Mouse (Mus musculus): Measurements from ENCODE around the gene Jpt1. TPM values are rescaled to one million over a fixed set of nuclear protein-coding genes. Genes with fewer than 3 reads are reported as not detected.
"Not testable (repeated sequence)": the region's sequence is repeated elsewhere in the genome, so short reads cannot be mapped to it uniquely, and the experiment has no call there.

The Jpt1 gene
- total and polyA plus RNA-seq, 3 experiments = 110 to 116 (median 110) TPM

DNA sequence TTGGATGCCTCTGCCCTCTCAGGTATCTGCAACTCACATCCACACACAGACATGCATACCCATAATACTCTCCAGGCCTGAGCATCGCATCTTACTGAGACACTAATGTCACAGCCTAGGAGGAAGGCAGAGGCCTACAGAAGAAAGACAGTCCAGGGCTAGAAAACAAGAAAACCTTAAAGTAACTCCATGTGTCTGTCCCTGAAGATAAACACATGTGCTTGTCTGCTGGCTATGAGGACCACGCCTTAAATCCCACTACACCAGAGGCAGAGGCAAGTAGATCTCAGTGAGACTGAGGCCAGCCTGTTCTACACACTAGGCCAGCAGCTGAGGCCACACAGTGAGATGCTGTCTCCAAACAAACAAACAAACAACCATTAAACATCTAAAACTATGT is 3.1 kb downstream of the Jpt1 start:
- 81% methylated on average over 2 of the region's 2 CpGs for WGBS
- intact Hi-C loops (cut with DNase I) = no loop called here
- peaks cover 20% of the 10 kb centered on the region for H3K4me1 ChIP-seq (ENCODE audit: control insufficient read depth, insufficient read depth, low read length)
- H3K4me3 ChIP-seq = no peak overlapping the region
- TF ChIP-seq CTCF (IDR thresholded peaks at IDR 0.05) (no peak), EP300 (IDR thresholded peaks at IDR 0.05; ENCODE audit: insufficient read depth, low read depth, low read length) (no peak), POLR2A (IDR thresholded peaks at IDR 0.05; ENCODE audit: insufficient read depth, low read depth, low read length) (no peak)
- no peak for DNase-seq
- no peaks in the 10 kb centered on the region; the same call in 1 of the 2 replicates for H3K79me2 ChIP-seq (replicated peaks; ENCODE audit: control insufficient read depth, insufficient read depth, low read length)
- no peaks in the 10 kb centered on the region for H3K36me3 ChIP-seq (ENCODE audit: control insufficient read depth, insufficient read depth, low read length)
- H3K27me3 ChIP-seq (ENCODE audit: control insufficient read depth, insufficient read depth, low read length) = no peaks in the 10 kb centered on the region
- no peak overlapping the region for H3K27ac ChIP-seq
- no peak overlapping the region for H3K9ac ChIP-seq (ENCODE audit: low read depth, low read length)

DNA sequence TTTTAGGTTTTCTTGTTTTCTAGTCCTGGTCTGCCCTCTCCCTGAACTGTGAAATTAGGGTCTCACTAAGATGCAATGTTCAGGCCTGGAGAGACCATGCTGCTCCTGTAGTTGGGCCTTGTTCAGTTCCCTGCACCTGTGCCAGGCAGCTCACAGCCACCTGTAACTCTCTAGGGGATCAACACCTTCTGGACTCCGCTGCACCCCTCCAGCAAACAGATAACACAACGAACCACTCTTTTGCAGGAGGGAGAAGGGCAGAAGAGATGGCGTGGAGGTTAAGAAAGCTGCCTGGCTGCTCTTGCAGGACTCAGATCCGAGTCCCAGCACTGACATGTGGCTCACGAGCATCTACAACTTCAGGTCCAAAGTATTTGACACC is 3.7 kb downstream of the Jpt1 start:
- TF ChIP-seq POLR2A (IDR thresholded peaks at IDR 0.05; ENCODE audit: insufficient read depth, low read depth, low read length) (no peak), EP300 (IDR thresholded peaks at IDR 0.05; ENCODE audit: insufficient read depth, low read depth, low read length) (no peak), CTCF (IDR thresholded peaks at IDR 0.05) (no peak)
- no peaks in the 10 kb centered on the region; the same call in 1 of the 2 replicates for H3K79me2 ChIP-seq (replicated peaks; ENCODE audit: control insufficient read depth, insufficient read depth, low read length)
- no peak for DNase-seq
- H3K4me3 ChIP-seq = no peak overlapping the region
- H3K9ac ChIP-seq (ENCODE audit: low read depth, low read length) = no peak overlapping the region
- H3K27me3 ChIP-seq (ENCODE audit: control insufficient read depth, insufficient read depth, low read length) = no peaks in the 10 kb centered on the region
- no peaks in the 10 kb centered on the region for H3K36me3 ChIP-seq (ENCODE audit: control insufficient read depth, insufficient read depth, low read length)
- H3K27ac ChIP-seq = peak overlapping the region; percentile 2; the same call in 1 of the 2 replicates
- peaks cover 20% of the 10 kb centered on the region for H3K4me1 ChIP-seq (ENCODE audit: control insufficient read depth, insufficient read depth, low read length)
- intact Hi-C loops (cut with DNase I) = no loop called here
- WGBS = 59% methylated on average over 5 of the region's 5 CpGs

GRCm38 (mm10) chr11:115509773-115510506 is 4.2 kb downstream of the Jpt1 start:
- H3K27me3 ChIP-seq (ENCODE audit: control insufficient read depth, insufficient read depth, low read length) = no peaks in the 10 kb centered on the region
- 21% methylated on average over 6 of the region's 6 CpGs for WGBS
- DNase-seq = peak in 1 of 2 experiments; percentile 29
- H3K27ac ChIP-seq = peak overlapping the region; percentile 11; the same call in 1 of the 2 replicates
- no peak overlapping the region for H3K9ac ChIP-seq (ENCODE audit: low read depth, low read length)
- H3K36me3 ChIP-seq (ENCODE audit: control insufficient read depth, insufficient read depth, low read length) = no peaks in the 10 kb centered on the region
- TF ChIP-seq EP300 (IDR thresholded peaks at IDR 0.05; ENCODE audit: insufficient read depth, low read depth, low read length) = no peak
- no peak for TF ChIP-seq POLR2A (IDR thresholded peaks at IDR 0.05; ENCODE audit: insufficient read depth, low read depth, low read length)
- TF ChIP-seq CTCF (IDR thresholded peaks at IDR 0.05) = no peak
- peaks cover 20% of the 10 kb centered on the region for H3K4me1 ChIP-seq (ENCODE audit: control insufficient read depth, insufficient read depth, low read length)
- no peak overlapping the region for H3K4me3 ChIP-seq
- H3K79me2 ChIP-seq (replicated peaks; ENCODE audit: control insufficient read depth, insufficient read depth, low read length) = no peaks in the 10 kb centered on the region; the same call in 1 of the 2 replicates
- intact Hi-C loops (cut with DNase I) = no loop called here

- intact Hi-C loops (cut with DNase I) = no loop called here
- H3K36me3 ChIP-seq (ENCODE audit: control insufficient read depth, insufficient read depth, low read length) = no peaks in the 10 kb centered on the region
- no peaks in the 10 kb centered on the region for H3K27me3 ChIP-seq (ENCODE audit: control insufficient read depth, insufficient read depth, low read length)
- H3K9ac ChIP-seq (ENCODE audit: low read depth, low read length) = no peak overlapping the region
- H3K79me2 ChIP-seq (replicated peaks; ENCODE audit: control insufficient read depth, insufficient read depth, low read length) = peaks cover 1% of the 10 kb centered on the region; the same call in 1 of the 2 replicates
- 71% methylated on average over 2 of the region's 2 CpGs for WGBS
- H3K4me3 ChIP-seq = no peak overlapping the region
- DNase-seq = no peak
- TF ChIP-seq POLR2A (IDR thresholded peaks at IDR 0.05; ENCODE audit: insufficient read depth, low read depth, low read length) = no peak
- H3K4me1 ChIP-seq (ENCODE audit: control insufficient read depth, insufficient read depth, low read length) = peaks cover 19% of the 10 kb centered on the region
- no peak overlapping the region for H3K27ac ChIP-seq
These were observed 6.1 kb downstream of the Jpt1 start for GRCm38 (mm10) chr11:115508061-115508460.

GRCm38 (mm10) chr11:115506586-115506985 is 7.6 kb downstream of the Jpt1 start:
- no peaks in the 10 kb centered on the region for H3K27me3 ChIP-seq (ENCODE audit: control insufficient read depth, insufficient read depth, low read length)
- no peak overlapping the region for H3K9ac ChIP-seq (ENCODE audit: low read depth, low read length)
- H3K36me3 ChIP-seq (ENCODE audit: control insufficient read depth, insufficient read depth, low read length) = no peaks in the 10 kb centered on the region
- H3K4me1 ChIP-seq (ENCODE audit: control insufficient read depth, insufficient read depth, low read length) = peaks cover 11% of the 10 kb centered on the region
- intact Hi-C loops (cut with DNase I) = no loop called here
- TF ChIP-seq CTCF (IDR thresholded peaks at IDR 0.05) (no peak), EP300 (IDR thresholded peaks at IDR 0.05; ENCODE audit: insufficient read depth, low read depth, low read length) (no peak)
- peaks cover 1% of the 10 kb centered on the region; the same call in 1 of the 2 replicates for H3K79me2 ChIP-seq (replicated peaks; ENCODE audit: control insufficient read depth, insufficient read depth, low read length)
- no peak overlapping the region for H3K4me3 ChIP-seq
- no peak overlapping the region for H3K27ac ChIP-seq
- DNase-seq = no peak
- WGBS = 47% methylated on average over 3 of the region's 3 CpGs

DNA sequence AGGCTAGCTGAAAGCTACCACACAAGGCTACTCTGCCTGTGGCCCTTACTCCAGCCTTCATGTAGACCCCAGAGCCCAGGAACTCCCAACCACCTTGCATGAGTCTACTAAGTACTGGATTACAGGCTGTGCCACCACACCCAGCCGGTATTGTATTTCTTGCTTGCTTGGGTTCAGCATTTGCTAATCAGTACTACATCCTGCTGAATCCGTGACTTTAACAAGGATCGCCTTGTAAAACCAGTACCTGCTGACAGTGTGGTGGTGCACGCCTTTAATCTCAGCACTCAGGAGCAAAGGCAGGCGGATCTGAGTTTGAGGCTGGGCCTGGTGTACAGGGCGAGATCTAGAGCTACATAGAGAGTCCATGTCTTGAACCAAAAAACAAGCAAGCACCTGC is 11.6 kb downstream of the Jpt1 start:
- H3K79me2 ChIP-seq (replicated peaks; ENCODE audit: control insufficient read depth, insufficient read depth, low read length) = 0 out of 2 replicates have a peak, but pooled peaks cover 1% of the 10 kb centered on the region
- H3K4me3 ChIP-seq = no peak overlapping the region
- H3K36me3 ChIP-seq (ENCODE audit: control insufficient read depth, insufficient read depth, low read length) = no peaks in the 10 kb centered on the region; the same call in 1 of the 2 replicates
- H3K9ac ChIP-seq (ENCODE audit: low read depth, low read length) = no peak overlapping the region
- 90% methylated on average over 6 of the region's 6 CpGs for WGBS
- no peak for DNase-seq
- no peak overlapping the region for H3K27ac ChIP-seq
- peaks cover 2% of the 10 kb centered on the region for H3K4me1 ChIP-seq (ENCODE audit: control insufficient read depth, insufficient read depth, low read length)
- intact Hi-C loops (cut with DNase I) = no loop called here
- TF ChIP-seq POLR2A (IDR thresholded peaks at IDR 0.05; ENCODE audit: insufficient read depth, low read depth, low read length) = no peak
- no peak for TF ChIP-seq CTCF (IDR thresholded peaks at IDR 0.05)
- no peak for TF ChIP-seq EP300 (IDR thresholded peaks at IDR 0.05; ENCODE audit: insufficient read depth, low read depth, low read length)
- H3K27me3 ChIP-seq (ENCODE audit: control insufficient read depth, insufficient read depth, low read length) = no peaks in the 10 kb centered on the region

DNA sequence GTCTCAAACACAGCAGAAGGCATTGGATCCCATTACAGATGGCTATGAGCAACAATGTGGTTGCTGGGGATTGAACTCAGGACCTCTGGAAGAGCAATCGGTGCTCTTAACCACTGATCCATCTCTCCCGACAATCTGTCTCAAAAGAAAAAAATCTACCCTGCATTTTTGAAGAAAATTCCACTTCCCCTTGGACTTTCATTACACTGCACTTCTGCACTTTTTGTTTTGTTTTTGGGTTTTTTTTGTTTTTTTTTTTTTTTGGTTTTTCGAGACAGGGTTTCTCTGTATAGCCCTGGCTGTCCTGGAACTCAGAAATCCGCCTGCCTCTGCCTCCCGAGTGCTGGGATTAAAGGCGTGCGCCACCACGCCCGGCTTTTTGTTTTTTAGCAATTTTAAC is 17.6 kb downstream of the Jpt1 start:
- intact Hi-C loops (cut with DNase I); H3K4me3 ChIP-seq: not testable (repeated sequence)
- WGBS = 86% methylated on average over 9 of the region's 9 CpGs

More for the DNA sequence above, 17.6 kb downstream of the Jpt1 start:
- H3K79me2 ChIP-seq (replicated peaks; ENCODE audit: control insufficient read depth, insufficient read depth, low read length); DNase-seq; H3K27me3 ChIP-seq (ENCODE audit: control insufficient read depth, insufficient read depth, low read length); H3K4me1 ChIP-seq (ENCODE audit: control insufficient read depth, insufficient read depth, low read length); H3K36me3 ChIP-seq (ENCODE audit: control insufficient read depth, insufficient read depth, low read length); H3K27ac ChIP-seq; H3K9ac ChIP-seq (ENCODE audit: low read depth, low read length): not testable (repeated sequence)

All from heart, adult 2 months (tissue).